Mouse (Mus musculus) heart, embryonic 12.5 days (tissue): ENCODE results near the gene Map3k14. TPM values are rescaled to one million over a fixed set of nuclear protein-coding genes. Genes with fewer than 3 reads are reported as not detected.

Source experiments
- ATAC-seq: fragments of 200-750 bp; cut with Nextera tagmentation; 2 replicates; pipeline ENCODE4 v1.8.0; 2017; ENCODE audit warnings: moderate TSS enrichment, moderate library complexity; ENCODE audit not compliant: insufficient number of reproducible peaks, low FRiP score
- H3K27ac ChIP-seq: fragments of 300-500 bp; sonication (generic); 2 replicates; pipeline ENCODE4 v1.5.1; 2016; ENCODE audit warnings: mild to moderate bottlenecking, moderate library complexity; ENCODE audit not compliant: poor library complexity, severe bottlenecking
- H3K27me3 ChIP-seq: fragments of 300-500 bp; sonication (generic); replicated peaks from 2 replicates; pipeline ENCODE4 v1.6.1; 2016; ENCODE audit warnings: mild to moderate bottlenecking, moderate library complexity
- H3K36me3 ChIP-seq: fragments of 300-500 bp; sonication (generic); 2 replicates; pipeline ENCODE4 v1.6.1; 2016; ENCODE audit warnings: mild to moderate bottlenecking, moderate library complexity
- H3K4me1 ChIP-seq: fragments of 300-500 bp; sonication (generic); replicated peaks from 2 replicates; pipeline ENCODE4 v1.6.1; 2016; ENCODE audit warnings: mild to moderate bottlenecking
- H3K4me2 ChIP-seq: fragments of 300-500 bp; sonication (generic); 2 replicates; pipeline ENCODE4 v1.6.1; 2016; ENCODE audit warnings: mild to moderate bottlenecking, moderate library complexity
- H3K4me3 ChIP-seq: fragments of 300-500 bp; sonication (generic); 2 replicates; pipeline ENCODE4 v1.5.1; 2016; ENCODE audit warnings: mild to moderate bottlenecking
- H3K9ac ChIP-seq: fragments of 300-500 bp; sonication (generic); 2 replicates; pipeline ENCODE4 v1.6.1; 2016; ENCODE audit warnings: mild to moderate bottlenecking, moderate library complexity
- H3K9me3 ChIP-seq: fragments of 300-500 bp; sonication (generic); replicated peaks from 2 replicates; pipeline ENCODE4 v1.6.1; 2016; ENCODE audit warnings: mild to moderate bottlenecking, moderate library complexity
- WGBS: fragments of 180-500 bp; shearing (Covaris S2); methylation state at CpG from one replicate; pipeline ENCODE4 v1.1.7; 2016; 5-methylcytosine and 5-hydroxymethylcytosine counted together
- polyA plus RNA-seq: library from polyadenylated mRNA; unstranded; fragments of >200 nt; fragmentation: Nextera tagmentation; extraction: Ambion mirVana; gene quantifications from 2 replicates; pipeline ENCODE4 v1.2.1, GENCODE M21; 2016

Map3k14 gene
- polyA plus RNA-seq, 1 experiment from 2014 or later = 2.0 TPM

- H3K4me1 ChIP-seq = peaks cover 34% of the 10 kb centered on the region
These were observed 91.4 kb downstream of the Map3k14 start for GRCm38 (mm10) chr11:103175688-103176442.

GRCm38 (mm10) chr11:103174891-103175391 lies 92.3 kb downstream of the Map3k14 start:
- WGBS = 50% methylated on average over 8 of the region's 8 CpGs
- Histone ChIP-seq H3K4me2 (no peak overlapping the region), H3K9ac (no peak overlapping the region)

More at GRCm38 (mm10) chr11:103175688-103176442, 91.4 kb downstream of the Map3k14 start:
- Histone ChIP-seq H3K4me2 (no peak overlapping the region), H3K9ac (no peak overlapping the region), H3K36me3 (no peaks in the 10 kb centered on the region), H3K27me3 (peaks cover 57% of the 10 kb centered on the region), H3K27ac (no peak overlapping the region), H3K4me3 (no peak overlapping the region), H3K9me3 (no peaks in the 10 kb centered on the region)
- ATAC-seq = no peak
- WGBS = 71% methylated on average over 14 of the region's 14 CpGs

GRCm38 (mm10) chr11:103174411-103174832 lies 92.8 kb downstream of the Map3k14 start:
- H3K4me1 ChIP-seq = peaks cover 38% of the 10 kb centered on the region

More at GRCm38 (mm10) chr11:103174891-103175391, 92.3 kb downstream of the Map3k14 start:
- no peak overlapping the region for H3K27ac ChIP-seq
- H3K36me3 ChIP-seq = no peaks in the 10 kb centered on the region
- ATAC-seq = no peak
- no peak overlapping the region for H3K4me3 ChIP-seq
- no peaks in the 10 kb centered on the region for H3K9me3 ChIP-seq
- H3K27me3 ChIP-seq = peaks cover 58% of the 10 kb centered on the region
- H3K4me1 ChIP-seq = peaks cover 38% of the 10 kb centered on the region

GRCm38 (mm10) chr11:103173771-103174344 lies 93.4 kb downstream of the Map3k14 start:
- Histone ChIP-seq H3K9me3 (no peaks in the 10 kb centered on the region), H3K9ac (no peak overlapping the region), H3K27ac (no peak overlapping the region), H3K36me3 (no peaks in the 10 kb centered on the region), H3K27me3 (peaks cover 61% of the 10 kb centered on the region), H3K4me1 (peaks cover 38% of the 10 kb centered on the region), H3K4me2 (no peak overlapping the region), H3K4me3 (no peak overlapping the region)
- ATAC-seq = no peak
- 89% methylated on average over 11 of the region's 11 CpGs for WGBS

More at GRCm38 (mm10) chr11:103174411-103174832, 92.8 kb downstream of the Map3k14 start:
- Histone ChIP-seq H3K27ac (no peak overlapping the region), H3K9me3 (no peaks in the 10 kb centered on the region), H3K9ac (no peak overlapping the region), H3K36me3 (no peaks in the 10 kb centered on the region), H3K27me3 (peaks cover 60% of the 10 kb centered on the region), H3K4me3 (no peak overlapping the region), H3K4me2 (no peak overlapping the region)
- WGBS = 77% methylated on average over 5 of the region's 5 CpGs
- no peak for ATAC-seq

GRCm38 (mm10) chr11:103173041-103173770 lies 94.1 kb downstream of the Map3k14 start:
- WGBS = 83% methylated on average over 7 of the region's 7 CpGs
- Histone ChIP-seq H3K36me3 (no peaks in the 10 kb centered on the region), H3K9ac (no peak overlapping the region), H3K4me2 (no peak overlapping the region), H3K4me1 (peaks cover 38% of the 10 kb centered on the region), H3K27me3 (peaks cover 58% of the 10 kb centered on the region), H3K4me3 (no peak overlapping the region), H3K9me3 (no peaks in the 10 kb centered on the region), H3K27ac (no peak overlapping the region)
- ATAC-seq = no peak

- Histone ChIP-seq H3K4me3 (no peak overlapping the region), H3K9me3 (no peaks in the 10 kb centered on the region), H3K36me3 (no peaks in the 10 kb centered on the region), H3K9ac (no peak overlapping the region), H3K27me3 (peaks cover 60% of the 10 kb centered on the region), H3K27ac (no peak overlapping the region), H3K4me1 (peaks cover 33% of the 10 kb centered on the region), H3K4me2 (peak overlapping the region; percentile 95; the same call in 1 of the 2 replicates)
- WGBS = 51% methylated on average over 6 of the region's 6 CpGs
- no peak for ATAC-seq
These were observed 94.8 kb downstream of the Map3k14 start for GRCm38 (mm10) chr11:103172392-103173040.

- no peak for ATAC-seq
- Histone ChIP-seq H3K36me3 (no peaks in the 10 kb centered on the region), H3K4me2 (peak overlapping the region; percentile 95), H3K4me1 (peaks cover 27% of the 10 kb centered on the region), H3K27me3 (peaks cover 63% of the 10 kb centered on the region), H3K4me3 (peak overlapping the region; percentile 63), H3K9ac (no peak overlapping the region), H3K27ac (no peak overlapping the region), H3K9me3 (no peaks in the 10 kb centered on the region)
- WGBS = 43% methylated on average over 9 of the region's 9 CpGs
These were observed 95.4 kb downstream of the Map3k14 start for GRCm38 (mm10) chr11:103171703-103172391.

- H3K4me1 ChIP-seq = peaks cover 23% of the 10 kb centered on the region
- 3% methylated on average over 23 of the region's 23 CpGs for WGBS
- no peak for ATAC-seq
These were observed 96.0 kb downstream of the Map3k14 start for GRCm38 (mm10) chr11:103171286-103171620.

GRCm38 (mm10) chr11:103170494-103171285 lies 96.6 kb downstream of the Map3k14 start, which contains the start of gene Fmnl1:
Gene Fmnl1, plus strand, starts transcription at chr11:103171107.
- Histone ChIP-seq H3K36me3 (no peaks in the 10 kb centered on the region), H3K4me1 (peaks cover 23% of the 10 kb centered on the region), H3K4me3 (peak within 1 kb of the TSS; percentile 63), H3K4me2 (peak within 1 kb of the TSS; percentile 95), H3K9me3 (no peaks in the 10 kb centered on the region; the same call in 1 of the 2 replicates), H3K27ac (no peak within 1 kb of the TSS), H3K27me3 (peaks cover 67% of the 10 kb centered on the region), H3K9ac (peak within 1 kb of the TSS; percentile 67)
- 1% methylated on average over 67 of the region's 84 CpGs for WGBS
- no peak for ATAC-seq

More at GRCm38 (mm10) chr11:103171286-103171620, 96.0 kb downstream of the Map3k14 start:
- H3K4me2 ChIP-seq = peak overlapping the region; percentile 95
- H3K27me3 ChIP-seq = peaks cover 64% of the 10 kb centered on the region
- H3K27ac ChIP-seq = no peak overlapping the region
- peak overlapping the region; percentile 67 for H3K9ac ChIP-seq
- H3K9me3 ChIP-seq = no peaks in the 10 kb centered on the region
- peak overlapping the region; percentile 63 for H3K4me3 ChIP-seq
- no peaks in the 10 kb centered on the region for H3K36me3 ChIP-seq
